Mouse (Mus musculus) lung, embryonic 16.5 days (tissue): ENCODE data around the gene Foxn3. TPM values are rescaled to one million over a fixed set of nuclear protein-coding genes. Genes with fewer than 3 reads are reported as not detected.

ENCODE experiments used
- ATAC-seq: fragments of 200-750 bp; cut with Nextera tagmentation; 2 replicates; pipeline ENCODE4 v1.8.0; 2017; ENCODE audit warnings: low read depth, mild to moderate bottlenecking, moderate library complexity
- H3K27ac ChIP-seq: fragments of 300-500 bp; sonication (generic); 2 replicates; pipeline ENCODE4 v1.5.1; 2014; ENCODE audit warnings: mild to moderate bottlenecking, control low read depth, low read length
- H3K27me3 ChIP-seq: fragments of 300-500 bp; sonication (generic); 2 replicates; pipeline ENCODE4 v1.6.1; 2014; ENCODE audit warnings: low read depth, low read length, mixed read lengths; ENCODE audit not compliant: control insufficient read depth, insufficient read depth
- H3K36me3 ChIP-seq: fragments of 300-500 bp; sonication (generic); 2 replicates; pipeline ENCODE4 v1.6.1; 2014; ENCODE audit warnings: low read length; ENCODE audit not compliant: control insufficient read depth, insufficient read depth
- H3K4me1 ChIP-seq: fragments of 300-500 bp; sonication (generic); replicated peaks from 2 replicates; pipeline ENCODE4 v1.6.1; 2014; ENCODE audit warnings: low read length, mixed read lengths; ENCODE audit not compliant: control insufficient read depth, insufficient read depth
- H3K4me2 ChIP-seq: fragments of 300-500 bp; sonication (generic); 2 replicates; pipeline ENCODE4 v1.6.1; 2014; ENCODE audit warnings: low read depth, low read length, control low read depth
- H3K4me3 ChIP-seq: fragments of 300-500 bp; sonication (generic); 2 replicates; pipeline ENCODE4 v1.5.1; 2014; ENCODE audit warnings: mild to moderate bottlenecking, low read length, control low read depth
- H3K9ac ChIP-seq: fragments of 300-500 bp; sonication (generic); 2 replicates; pipeline ENCODE4 v1.6.1; 2014; ENCODE audit warnings: low read length, control low read depth
- H3K9me3 ChIP-seq: fragments of 300-500 bp; sonication (generic); 2 replicates; pipeline ENCODE4 v1.6.1; 2016; ENCODE audit warnings: low read length; ENCODE audit not compliant: control insufficient read depth
- WGBS: fragments of 180-500 bp; shearing (Covaris S2); extraction: QIAGEN DNeasy Blood & Tissue Kit; methylation state at CpG from one replicate; pipeline ENCODE4 v1.1.7; 2014; 5-methylcytosine and 5-hydroxymethylcytosine counted together
- polyA plus RNA-seq: library from polyadenylated mRNA; unstranded; fragments of >200 nt; fragmentation: Nextera tagmentation; extraction: Ambion mirVana; gene quantifications from 2 replicates; pipeline ENCODE4 v1.2.1, GENCODE M21; 2015

Foxn3 gene
- polyA plus RNA-seq, 1 experiment from 2014 or later = 60.8 TPM

DNA sequence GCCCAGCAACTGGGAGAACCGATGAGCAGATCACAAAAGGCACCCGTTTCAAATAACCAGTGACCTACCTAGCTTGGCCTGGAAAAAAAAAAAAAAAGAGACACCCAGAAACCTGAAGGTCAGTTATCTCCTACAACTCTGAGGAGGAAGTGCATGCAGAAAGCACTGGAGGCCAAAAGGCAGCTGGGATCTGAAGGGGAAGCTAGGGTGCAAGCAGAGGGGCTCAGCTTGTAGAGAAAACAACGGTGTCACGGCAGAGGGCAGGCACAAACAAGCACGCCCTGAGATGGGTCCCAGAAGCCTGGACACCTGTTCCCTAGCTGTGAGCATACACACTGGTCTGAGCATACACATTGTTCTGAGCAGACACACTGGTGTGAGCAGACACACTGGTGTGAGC is 253.4 kb downstream of the Foxn3 start:
- H3K9ac ChIP-seq = no peak overlapping the region
- H3K4me1 ChIP-seq = peaks cover 11% of the 10 kb centered on the region; the same call in 1 of the 2 replicates
- H3K9me3 ChIP-seq = no peaks in the 10 kb centered on the region
- no peak for ATAC-seq
- WGBS = 81% methylated on average over 5 of the region's 5 CpGs
- no peak overlapping the region for H3K4me3 ChIP-seq
- no peak overlapping the region for H3K27ac ChIP-seq
- no peaks in the 10 kb centered on the region for H3K36me3 ChIP-seq
- no peaks in the 10 kb centered on the region for H3K27me3 ChIP-seq
- H3K4me2 ChIP-seq = no peak overlapping the region

DNA sequence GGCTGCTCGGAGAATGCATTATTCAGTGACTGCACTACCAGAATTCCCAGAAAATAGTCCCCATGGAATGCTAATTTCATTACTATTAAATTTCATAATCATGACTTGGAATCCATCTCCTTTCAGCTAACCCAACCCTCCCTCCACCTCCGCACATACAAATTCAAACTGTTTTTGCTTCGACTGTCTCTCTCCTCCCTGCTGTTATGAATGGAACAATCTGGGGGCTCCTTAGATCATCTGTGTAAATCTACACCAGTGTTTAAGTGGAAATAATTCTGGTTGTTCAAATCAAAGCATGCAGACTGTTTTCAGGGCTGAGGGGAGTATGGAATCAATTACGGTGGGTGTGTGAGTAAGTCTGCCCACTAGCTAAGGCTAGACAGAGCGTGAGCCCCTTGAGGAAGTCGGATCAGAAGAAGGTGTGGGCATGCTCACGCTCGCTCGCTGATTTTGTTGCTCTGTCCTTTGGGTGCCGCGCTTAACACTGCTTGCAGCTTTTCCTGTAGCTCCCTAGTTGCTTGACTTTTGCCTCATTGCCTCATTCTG is 254.8 kb downstream of the Foxn3 start:
- 76% methylated on average over 11 of the region's 11 CpGs for WGBS
- H3K27me3 ChIP-seq = no peaks in the 10 kb centered on the region
- no peak overlapping the region for H3K4me2 ChIP-seq
- ATAC-seq = no peak
- no peak overlapping the region for H3K9ac ChIP-seq
- no peaks in the 10 kb centered on the region for H3K36me3 ChIP-seq
- no peak overlapping the region for H3K4me3 ChIP-seq
- no peak overlapping the region for H3K27ac ChIP-seq
- H3K9me3 ChIP-seq = no peaks in the 10 kb centered on the region
- peaks cover 11% of the 10 kb centered on the region; the same call in 1 of the 2 replicates for H3K4me1 ChIP-seq

DNA sequence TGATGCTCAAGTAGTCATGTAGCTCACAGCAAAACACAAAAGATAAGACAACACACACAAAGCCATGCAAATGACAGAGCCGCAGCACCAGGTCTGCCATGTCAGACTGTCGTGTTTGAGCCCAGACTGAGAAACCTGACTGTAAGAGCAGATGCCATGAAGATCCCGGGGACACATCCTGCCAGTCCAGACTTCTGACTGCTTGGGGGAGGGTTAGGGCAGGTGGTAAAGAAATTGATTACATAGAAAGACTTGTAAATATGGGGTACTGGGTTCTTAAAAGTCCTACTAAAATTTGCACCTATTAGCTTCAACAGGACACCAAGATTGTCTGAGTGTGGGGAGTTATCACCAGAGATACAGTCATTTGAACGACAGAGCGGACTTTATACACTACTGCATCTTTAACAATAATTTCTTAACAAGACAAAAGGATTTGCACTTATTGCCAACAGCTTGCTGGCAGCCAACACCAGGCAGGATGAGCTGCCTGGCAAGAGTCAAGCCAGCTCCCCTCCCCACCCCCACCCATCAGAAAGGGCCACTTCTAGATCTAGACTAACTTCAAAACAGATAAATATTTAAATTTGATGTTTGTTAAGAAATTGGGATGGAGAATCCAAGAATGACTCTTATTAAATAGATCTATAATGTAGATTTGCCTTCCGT is 256.7 kb downstream of the Foxn3 start:
- no peak overlapping the region for H3K9ac ChIP-seq
- peaks cover 14% of the 10 kb centered on the region; the same call in 1 of the 2 replicates for H3K4me1 ChIP-seq
- no peaks in the 10 kb centered on the region for H3K27me3 ChIP-seq
- no peaks in the 10 kb centered on the region for H3K9me3 ChIP-seq
- no peaks in the 10 kb centered on the region for H3K36me3 ChIP-seq
- H3K27ac ChIP-seq = no peak overlapping the region
- H3K4me3 ChIP-seq = no peak overlapping the region
- no peak overlapping the region for H3K4me2 ChIP-seq
- no peak for ATAC-seq
- WGBS = 53% methylated on average over 6 of the region's 6 CpGs

DNA sequence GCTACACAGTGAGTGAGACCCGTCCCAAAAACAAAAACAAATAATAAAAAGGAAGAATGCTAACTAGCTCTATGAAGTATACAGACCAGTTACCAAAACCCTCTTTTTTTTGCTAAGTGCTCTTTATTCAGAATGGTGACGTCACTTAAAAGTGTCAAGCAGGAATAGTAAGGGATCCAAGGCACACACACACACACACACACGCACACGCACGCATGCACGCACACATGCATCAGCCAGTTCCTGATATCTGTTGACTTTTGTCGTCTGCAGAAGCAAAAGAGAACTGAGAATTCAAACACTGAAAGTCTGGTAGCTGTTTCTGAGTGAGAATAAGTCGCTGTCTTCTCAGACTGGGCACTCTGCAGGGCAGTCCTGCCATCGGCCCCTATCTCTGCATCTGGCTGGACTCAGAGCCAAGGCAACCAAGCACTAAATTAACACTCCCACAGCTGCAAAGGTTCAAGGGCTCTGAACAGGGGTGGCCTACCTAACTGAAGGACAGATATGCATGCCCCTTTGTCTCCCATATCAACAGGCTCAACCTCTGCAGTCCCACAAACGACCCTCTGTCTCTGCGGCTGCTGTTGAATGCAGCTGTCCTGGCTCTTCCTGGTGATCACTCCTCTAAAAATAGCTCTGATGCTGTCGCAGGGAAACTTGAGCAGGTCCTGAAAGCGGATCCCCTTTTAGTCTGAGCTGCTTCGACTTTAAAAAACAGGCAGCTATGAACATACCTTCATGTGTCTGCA is 257.4 kb downstream of the Foxn3 start:
- Histone ChIP-seq H3K9me3 (no peaks in the 10 kb centered on the region), H3K4me1 (peaks cover 14% of the 10 kb centered on the region; the same call in 1 of the 2 replicates), H3K4me3 (no peak overlapping the region), H3K27ac (peak overlapping the region; percentile 31; the same call in 1 of the 2 replicates), H3K27me3 (no peaks in the 10 kb centered on the region), H3K4me2 (no peak overlapping the region), H3K9ac (no peak overlapping the region), H3K36me3 (no peaks in the 10 kb centered on the region)
- 47% methylated on average over 14 of the region's 14 CpGs for WGBS
- peak; percentile 37 for ATAC-seq

DNA sequence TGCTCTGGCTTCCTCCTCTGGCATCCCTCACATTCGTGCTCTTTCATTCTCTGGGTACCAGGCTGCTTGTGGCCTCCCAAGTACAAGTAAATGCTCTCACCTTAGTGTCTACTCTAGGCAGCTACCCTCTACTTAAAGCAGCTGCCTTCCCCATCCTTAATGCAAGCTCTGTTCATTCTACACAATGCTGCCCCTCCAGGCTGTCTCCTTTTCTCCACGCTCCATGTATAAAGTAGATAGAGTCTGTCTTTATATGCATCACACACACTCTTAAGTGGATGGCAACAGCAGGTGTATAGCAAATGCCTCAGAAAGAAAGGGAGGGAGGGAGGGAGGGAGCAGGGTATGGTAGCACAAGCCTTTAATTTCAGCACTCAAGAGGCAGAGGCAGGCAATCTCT is 258.1 kb downstream of the Foxn3 start:
- peaks cover 14% of the 10 kb centered on the region; the same call in 1 of the 2 replicates for H3K4me1 ChIP-seq
- no peak for ATAC-seq
- H3K27me3 ChIP-seq = no peaks in the 10 kb centered on the region
- H3K9me3 ChIP-seq = no peaks in the 10 kb centered on the region
- H3K27ac ChIP-seq = no peak overlapping the region
- no peak overlapping the region for H3K9ac ChIP-seq
- H3K36me3 ChIP-seq = no peaks in the 10 kb centered on the region
- 74% methylated on average over 2 of the region's 2 CpGs for WGBS
- H3K4me2 ChIP-seq = no peak overlapping the region
- H3K4me3 ChIP-seq = no peak overlapping the region

DNA sequence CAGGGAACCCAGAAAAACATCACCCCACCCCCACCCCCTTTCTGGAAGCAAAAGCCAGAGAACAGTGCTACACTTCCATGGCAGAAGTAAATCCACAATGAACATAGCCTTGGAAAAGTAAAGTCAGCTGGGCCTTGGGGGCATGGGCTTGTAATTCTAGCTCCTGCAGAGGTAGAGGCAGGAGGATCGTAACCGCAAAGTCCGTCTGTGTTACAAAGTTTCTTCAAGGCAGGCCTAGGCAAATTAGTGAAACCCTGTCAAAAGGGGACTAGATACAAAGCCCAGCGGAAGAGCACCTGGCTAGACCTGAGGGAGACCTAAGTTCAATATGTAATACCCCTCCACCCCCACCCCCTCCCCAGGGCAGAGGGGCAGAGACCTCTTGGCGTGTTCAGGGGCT is 259.3 kb downstream of the Foxn3 start:
- Histone ChIP-seq H3K27me3 (no peaks in the 10 kb centered on the region), H3K9ac (no peak overlapping the region), H3K4me3 (no peak overlapping the region), H3K9me3 (no peaks in the 10 kb centered on the region), H3K4me2 (no peak overlapping the region), H3K36me3 (no peaks in the 10 kb centered on the region), H3K27ac (no peak overlapping the region), H3K4me1 (peaks cover 14% of the 10 kb centered on the region; the same call in 1 of the 2 replicates)
- 89% methylated on average over 5 of the region's 5 CpGs for whole genome bisulfite sequencing
- ATAC-seq = no peak

DNA sequence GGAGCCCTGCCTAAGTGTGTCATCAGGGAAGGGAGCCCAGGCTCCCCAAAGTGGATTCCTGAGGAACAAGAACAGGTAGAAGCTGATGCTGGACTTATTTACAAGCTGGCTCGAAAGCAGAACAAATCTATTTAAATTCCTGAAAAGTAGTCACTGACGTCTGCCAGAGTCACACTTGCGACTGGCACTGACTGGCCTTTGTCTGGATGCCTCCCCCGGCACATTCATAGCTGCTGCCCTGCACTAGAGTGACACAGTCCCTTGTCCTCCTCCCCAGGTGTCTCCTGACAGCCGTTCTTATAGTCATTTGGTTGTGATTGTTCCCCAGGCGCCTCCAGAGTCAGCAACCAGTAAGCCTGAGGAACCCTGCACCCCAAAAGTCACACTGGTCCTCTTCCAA is 259.8 kb downstream of the Foxn3 start:
- Histone ChIP-seq H3K36me3 (no peaks in the 10 kb centered on the region), H3K4me2 (no peak overlapping the region), H3K9ac (no peak overlapping the region), H3K4me1 (peaks cover 14% of the 10 kb centered on the region; the same call in 1 of the 2 replicates), H3K27ac (no peak overlapping the region), H3K27me3 (no peaks in the 10 kb centered on the region), H3K4me3 (no peak overlapping the region), H3K9me3 (no peaks in the 10 kb centered on the region)
- ATAC-seq = no peak
- WGBS = 67% methylated on average over 6 of the region's 6 CpGs

DNA sequence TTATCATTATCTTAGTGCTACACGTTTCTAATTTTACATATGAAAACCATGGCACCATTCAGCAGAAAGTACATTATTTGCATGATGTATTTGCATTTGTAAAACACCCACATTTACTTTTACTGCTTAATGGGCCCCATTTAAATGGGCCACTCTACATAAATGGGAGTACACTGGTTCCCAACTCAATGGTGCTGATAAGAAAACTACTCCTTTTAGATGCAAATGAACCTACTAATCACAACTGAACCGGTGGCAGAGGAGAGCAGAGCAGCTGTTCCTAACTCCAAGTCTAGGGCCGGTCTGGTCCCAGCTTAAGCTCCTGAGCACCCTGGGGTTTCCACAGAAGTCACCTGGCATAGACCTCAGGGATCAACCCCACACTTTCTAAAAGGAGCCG is 263.5 kb downstream of the Foxn3 start:
- ATAC-seq = no peak
- H3K4me2 ChIP-seq = no peak overlapping the region
- 51% methylated on average over 4 of the region's 4 CpGs for WGBS
- no peak overlapping the region for H3K27ac ChIP-seq
- no peak overlapping the region for H3K9ac ChIP-seq
- H3K36me3 ChIP-seq = no peaks in the 10 kb centered on the region
- H3K9me3 ChIP-seq = no peaks in the 10 kb centered on the region
- H3K27me3 ChIP-seq = no peaks in the 10 kb centered on the region
- peaks cover 6% of the 10 kb centered on the region; the same call in 1 of the 2 replicates for H3K4me1 ChIP-seq
- no peak overlapping the region for H3K4me3 ChIP-seq

DNA sequence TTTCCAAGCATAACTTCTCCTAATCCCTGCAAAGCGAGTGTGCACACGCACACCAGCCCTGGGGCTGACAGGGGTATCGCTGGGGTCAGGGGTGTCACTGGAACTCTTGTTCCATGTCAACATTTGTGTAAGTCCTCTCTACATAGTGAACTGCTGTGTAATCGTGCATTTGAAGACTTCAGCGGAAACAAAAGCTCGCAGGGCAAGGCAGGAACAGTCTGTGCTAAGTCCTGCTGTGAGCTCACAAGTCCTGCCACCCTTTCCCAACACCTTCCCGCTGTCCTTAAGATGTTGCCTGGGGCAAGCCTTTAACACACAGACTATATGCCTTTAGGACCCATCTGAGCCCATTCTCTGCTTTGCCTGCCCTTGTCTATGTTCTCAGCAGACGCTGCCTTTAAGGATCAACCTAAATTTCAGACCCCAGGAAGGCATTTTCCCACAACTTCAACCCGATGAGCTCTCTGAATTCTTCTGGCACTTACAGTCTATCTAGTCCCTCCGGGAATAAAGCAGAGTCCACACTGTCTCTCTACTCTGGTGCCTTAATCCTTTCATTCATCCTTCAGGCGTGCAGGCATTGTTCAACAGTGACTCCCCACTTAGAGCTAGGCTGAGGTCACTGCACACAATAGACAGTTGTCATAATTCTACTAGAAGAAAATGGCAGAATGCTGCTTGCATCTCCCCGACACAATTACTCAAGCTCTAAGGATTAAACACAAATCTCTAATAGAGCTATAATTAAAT is 264.4 kb downstream of the Foxn3 start:
- no peak overlapping the region for H3K9ac ChIP-seq
- no peak overlapping the region for H3K27ac ChIP-seq
- H3K4me2 ChIP-seq = no peak overlapping the region
- no peaks in the 10 kb centered on the region for H3K9me3 ChIP-seq
- no peak overlapping the region for H3K4me3 ChIP-seq
- peaks cover 6% of the 10 kb centered on the region; the same call in 1 of the 2 replicates for H3K4me1 ChIP-seq
- ATAC-seq = no peak
- H3K27me3 ChIP-seq = no peaks in the 10 kb centered on the region
- WGBS = 51% methylated on average over 12 of the region's 12 CpGs
- no peaks in the 10 kb centered on the region for H3K36me3 ChIP-seq
